Mouse (Mus musculus) erythroid progenitor cell, adult 5-6 weeks (primary cell): ENCODE measurements around the gene AC129217.1. TPM values are rescaled to one million over a fixed set of nuclear protein-coding genes. Genes with fewer than 3 reads are reported as not detected.

ENCODE experiments used
- ATAC-seq: replicated peaks from 2 replicates; pipeline ENCODE4 v1.8.0; 2016; ENCODE audit warnings: moderate number of reproducible peaks, mild to moderate bottlenecking, moderate TSS enrichment, inconsistent platforms; ENCODE audit not compliant: poor library complexity, low FRiP score, severe bottlenecking
- total RNA-seq, 2 experiments: library from RNA; stranded (forward) in 1 of 2; stranded (reverse) in 1 of 2; fragments of 150-400 nt in 1 of 2; fragments of 186-747, 209-891 nt in 1 of 2; gene quantifications; 2 replicates each; pipeline versions ENCODE4 v1.2.3 to v1.2.4; 2015 to 2017; ENCODE audit warnings: low replicate concordance in 2 of 2

AC129217.1 gene
- total RNA-seq (2015; ENCODE audit: low replicate concordance): not detected in 2 replicates
- total RNA-seq (2017; ENCODE audit: low replicate concordance): 9.5 and 15.5 TPM in 2 replicates

- no peak for ATAC-seq
Measured at GRCm38 (mm10) chr19:8829660-8830059, at the start of gene AC129217.1. Gene AC129217.1 (plus strand): TSS chr19:8829773.

DNA sequence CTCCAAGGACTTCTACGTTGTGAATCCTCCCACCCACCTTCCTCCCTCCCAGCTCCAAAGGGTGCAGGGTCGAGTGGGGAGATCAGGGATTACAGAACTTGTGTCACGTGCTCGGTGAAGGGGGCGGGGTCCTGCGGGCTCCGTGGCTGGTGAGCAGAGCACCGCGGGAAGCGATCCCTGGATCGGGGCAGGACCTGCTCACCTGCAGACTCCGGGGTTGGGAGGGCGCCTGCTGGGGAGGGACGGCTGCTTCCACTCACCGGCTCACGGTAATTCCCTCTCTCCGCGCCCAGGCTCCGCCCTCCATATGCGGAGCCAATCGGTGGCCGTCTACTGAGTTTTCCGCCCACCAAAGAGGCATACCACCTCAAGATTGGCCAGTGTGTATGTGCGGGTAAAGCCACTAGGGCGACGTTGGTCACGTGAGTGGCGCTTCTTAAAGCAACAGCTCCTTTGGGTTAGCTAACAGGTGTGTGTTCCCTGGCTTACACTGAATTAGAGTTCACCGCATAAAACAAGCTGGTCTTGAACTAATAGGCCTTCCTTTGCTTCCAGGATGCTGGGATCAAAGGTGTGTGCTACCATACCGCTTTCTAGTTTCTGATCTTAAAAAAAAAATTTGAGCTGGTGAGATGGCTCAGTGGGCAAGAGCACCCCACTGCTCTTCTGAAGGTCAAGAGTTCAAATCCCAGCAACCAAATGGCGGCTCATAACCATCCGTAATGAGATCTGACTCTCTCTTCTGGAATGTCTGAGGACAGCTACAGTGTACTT is 43.4 kb upstream of the AC129217.1 start, which contains the start of gene Taf6l:
TSS of gene Taf6l (minus strand) at position 410 of the 774 bp plus-strand sequence.
- ATAC-seq: peak; percentile 99

DNA sequence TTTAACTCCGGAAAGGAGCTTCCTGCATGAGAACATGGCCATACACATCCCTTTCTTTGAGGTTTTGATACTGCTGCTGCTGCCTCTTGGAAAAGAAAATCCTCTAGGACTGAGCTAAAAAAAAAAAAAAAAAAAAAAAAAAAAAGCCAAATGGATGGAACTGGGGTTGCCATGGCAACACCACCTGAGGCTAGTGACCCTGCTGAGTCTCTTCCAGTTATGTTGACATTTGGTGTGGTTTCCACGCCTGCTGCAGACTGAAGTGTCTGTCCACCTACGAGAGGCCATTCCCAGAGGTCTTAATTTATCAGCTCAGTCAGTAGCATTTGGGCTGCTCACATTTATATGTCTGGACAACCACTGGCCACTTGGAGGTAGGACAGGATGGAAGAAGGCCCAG is 41.1 kb upstream of the AC129217.1 start:
- ATAC-seq: no peak

DNA sequence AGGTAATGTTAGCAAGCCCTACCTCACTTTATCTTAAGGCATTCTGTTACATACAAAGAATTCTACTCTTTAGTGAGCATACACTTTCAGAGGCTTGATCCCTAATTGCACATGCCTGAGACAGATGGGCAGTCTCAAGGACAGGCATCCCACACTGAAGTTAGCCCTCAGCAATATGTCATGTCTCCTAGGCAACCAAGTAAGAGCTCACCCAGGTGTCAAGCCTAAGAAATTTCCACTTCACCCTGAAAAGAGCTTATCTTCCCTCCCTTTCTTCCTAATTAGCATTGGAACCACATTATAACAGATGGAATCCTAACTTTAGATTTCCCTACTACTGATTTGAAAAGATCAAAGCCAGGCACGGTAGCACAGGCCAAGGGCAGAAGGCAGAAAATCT is 40.4 kb upstream of the AC129217.1 start:
- ATAC-seq: no peak

DNA sequence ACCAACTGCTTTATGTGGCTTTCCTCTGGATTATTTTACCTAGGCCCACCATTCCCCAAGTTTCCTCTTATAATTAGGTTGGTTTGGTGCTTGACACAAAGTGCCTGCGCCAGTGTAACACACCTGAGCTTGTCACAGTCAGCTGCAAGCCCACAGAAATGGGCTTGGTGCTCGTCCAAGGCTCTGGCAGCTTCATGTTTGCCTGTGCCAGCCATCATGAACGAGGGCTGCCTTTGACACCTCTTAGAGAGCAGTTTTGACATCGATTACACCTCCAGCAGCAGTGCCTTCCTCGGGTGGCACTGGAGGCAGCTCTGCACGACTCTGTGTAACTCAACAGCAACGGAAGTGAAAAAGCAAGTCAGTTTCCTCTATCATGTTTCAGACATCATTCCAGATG is 39.4 kb upstream of the AC129217.1 start:
- ATAC-seq: no peak

DNA sequence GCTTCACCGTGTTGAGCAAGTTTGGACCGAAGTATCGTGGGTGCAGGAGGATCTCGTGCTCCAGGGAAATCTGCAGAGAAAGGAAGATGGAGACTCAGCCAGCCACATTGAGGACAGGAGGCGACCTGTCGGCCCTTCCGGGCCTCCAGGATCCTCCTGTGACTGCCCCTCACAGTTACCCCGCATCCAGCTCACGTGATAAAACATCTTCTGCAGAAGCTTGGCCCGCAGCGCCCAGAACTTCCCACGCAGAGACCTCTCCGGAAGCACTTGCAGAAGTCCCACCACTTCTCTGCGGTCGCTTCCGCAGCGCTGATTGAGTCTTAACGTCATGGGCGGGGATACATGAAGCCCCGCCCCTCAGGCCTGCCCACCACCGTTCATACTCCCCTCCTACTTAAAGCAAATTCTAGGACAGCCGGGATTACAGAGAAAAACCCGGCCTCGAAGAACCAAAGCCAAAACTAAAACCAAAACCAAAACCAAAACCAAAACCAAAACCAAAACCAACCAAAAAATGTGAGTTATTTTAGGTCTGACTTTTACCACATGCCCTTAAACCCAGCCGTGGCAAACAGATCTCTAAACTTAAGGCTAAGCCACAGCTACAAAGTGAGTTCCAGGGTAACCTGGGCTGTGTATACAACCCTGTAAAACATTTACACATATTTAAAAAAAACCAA is 31.2 kb upstream of the AC129217.1 start, which contains the start of gene Polr2g:
TSS of gene Polr2g (minus strand) at position 314 of the 683 bp plus-strand sequence.
- peak; percentile 70 for ATAC-seq

DNA sequence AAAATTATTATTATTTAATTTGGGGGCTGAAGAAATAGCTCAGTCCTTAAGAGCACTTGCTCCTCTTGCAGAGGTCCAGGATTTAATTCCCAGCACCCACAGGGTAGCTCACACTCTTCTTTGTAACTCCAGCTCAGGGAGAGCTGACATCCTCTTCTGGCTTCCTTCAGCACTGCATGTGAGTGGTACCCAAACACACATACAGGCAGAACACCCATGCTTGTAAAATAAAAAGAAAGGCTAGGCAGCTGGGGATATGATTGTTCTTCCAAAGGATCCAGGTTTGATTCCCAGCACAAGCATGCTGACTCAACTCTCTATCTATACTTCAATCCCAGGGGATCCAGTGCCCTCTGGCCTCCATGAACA is 30.6 kb upstream of the AC129217.1 start:
- no peak for ATAC-seq

DNA sequence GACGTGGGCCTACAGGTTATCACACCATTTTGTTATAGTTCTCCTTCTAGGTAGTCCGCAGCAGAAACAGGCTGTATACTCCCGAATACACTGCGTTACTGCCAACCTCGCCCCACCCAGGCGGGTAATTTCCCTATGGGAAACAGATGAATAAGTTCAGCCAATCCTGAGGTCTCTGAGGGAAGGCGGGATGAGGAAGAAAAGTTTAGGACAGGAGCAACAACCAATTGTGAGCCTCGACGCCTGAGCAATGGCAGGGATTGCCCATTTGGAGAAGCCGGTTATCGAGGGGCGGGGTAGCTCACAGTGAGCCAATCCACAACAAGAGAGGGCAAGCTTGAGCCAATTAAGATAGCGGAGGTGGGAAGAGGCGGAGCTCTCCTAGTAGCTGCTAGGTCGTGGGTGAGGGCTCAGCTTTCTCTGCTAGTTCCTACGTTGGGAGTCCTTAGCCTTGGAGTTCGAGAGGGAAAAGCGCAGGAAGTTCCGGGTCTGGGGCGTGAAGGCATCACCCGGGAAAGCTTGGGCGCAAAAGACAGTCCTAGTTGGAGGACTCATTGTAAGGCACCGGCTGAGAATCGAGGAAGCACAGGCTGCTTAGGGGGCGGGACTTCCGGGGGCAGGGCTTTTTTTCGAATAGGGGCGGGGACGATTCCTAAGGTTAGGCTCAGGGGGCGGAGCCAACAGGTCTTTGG is 27.3 kb upstream of the AC129217.1 start, which contains the start of gene Zbtb3:
TSS of gene Zbtb3 (plus strand) at position 426 of the 692 bp plus-strand sequence.
- peak; percentile 94 for ATAC-seq

GRCm38 (mm10) chr19:8803204-8803780 is 26.3 kb upstream of the AC129217.1 start:
- ATAC-seq: no peak

DNA sequence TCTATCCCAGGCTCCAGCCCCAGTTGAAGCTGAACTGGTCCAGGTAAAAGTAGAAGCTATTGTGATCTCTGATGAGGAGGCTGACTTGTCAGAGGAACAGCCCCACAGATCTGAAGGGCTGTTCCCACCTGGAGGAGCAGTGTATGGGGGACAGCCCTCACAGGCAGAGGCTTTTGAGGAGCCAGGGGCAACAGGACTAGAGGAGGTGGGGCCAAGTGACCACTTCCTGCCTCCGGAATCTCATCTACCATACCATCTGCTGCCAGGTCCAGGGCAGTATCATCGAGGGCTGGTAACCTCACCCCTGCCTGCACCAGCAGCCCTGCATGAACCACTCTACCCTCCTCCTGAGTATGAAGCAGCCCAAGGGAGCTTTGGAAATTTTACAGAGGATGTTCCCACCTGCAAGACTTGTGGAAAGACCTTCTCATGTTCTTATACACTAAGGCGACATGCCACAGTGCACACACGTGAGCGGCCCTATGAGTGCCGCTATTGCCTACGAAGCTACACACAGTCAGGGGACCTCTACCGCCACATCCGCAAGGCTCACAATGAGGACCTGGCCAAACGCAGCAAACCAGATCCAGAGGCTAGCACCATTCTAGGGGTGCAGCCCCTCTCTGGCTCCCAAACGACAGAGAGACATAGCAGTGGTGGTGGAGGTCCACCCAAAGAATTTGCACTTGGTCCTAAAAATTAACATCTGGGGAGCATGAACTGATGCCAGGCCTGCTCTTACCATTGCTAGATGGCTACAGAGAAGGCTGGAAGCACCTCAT is 25.5 kb upstream of the AC129217.1 start:
- no peak for ATAC-seq

DNA sequence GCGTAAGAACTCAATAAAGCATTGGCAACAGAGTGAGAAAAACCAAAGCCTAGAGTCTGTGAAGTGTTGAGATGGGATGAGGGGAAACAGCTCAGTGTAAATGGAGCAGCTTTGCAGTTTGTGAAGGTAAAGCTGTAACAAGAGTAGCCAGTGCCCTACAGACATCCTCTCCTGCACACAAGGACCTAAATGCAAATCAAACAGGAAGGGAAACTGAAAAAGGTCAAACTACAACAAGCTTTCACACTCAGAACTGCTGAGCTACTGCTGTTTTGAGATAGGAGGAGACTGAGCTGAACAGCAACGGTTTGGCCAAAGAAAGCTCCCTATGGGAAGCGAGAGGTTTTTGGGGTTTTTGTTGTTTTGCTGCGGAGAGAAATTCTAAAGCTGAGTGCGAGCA is 22.8 kb upstream of the AC129217.1 start:
- ATAC-seq: no peak

DNA sequence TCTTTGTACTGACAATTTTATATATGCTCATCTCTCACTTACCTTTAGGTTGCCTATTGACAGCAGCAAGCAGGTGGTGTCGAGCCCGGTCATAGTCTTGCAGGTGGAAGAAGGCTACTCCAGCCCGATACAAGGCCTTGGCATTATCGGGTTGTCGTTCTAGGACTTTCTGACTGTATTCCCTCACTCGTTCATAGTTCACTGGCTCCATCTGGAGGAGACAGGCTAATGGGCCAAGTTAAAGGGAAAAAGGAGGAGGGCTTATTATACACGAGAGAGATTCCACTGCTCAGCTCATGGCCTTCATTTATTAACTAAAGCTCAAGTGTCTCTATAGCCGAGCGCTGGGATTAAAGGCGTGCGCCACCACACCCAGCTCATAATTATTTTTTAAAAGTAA is 13.8 kb upstream of the AC129217.1 start:
- no peak for ATAC-seq

DNA sequence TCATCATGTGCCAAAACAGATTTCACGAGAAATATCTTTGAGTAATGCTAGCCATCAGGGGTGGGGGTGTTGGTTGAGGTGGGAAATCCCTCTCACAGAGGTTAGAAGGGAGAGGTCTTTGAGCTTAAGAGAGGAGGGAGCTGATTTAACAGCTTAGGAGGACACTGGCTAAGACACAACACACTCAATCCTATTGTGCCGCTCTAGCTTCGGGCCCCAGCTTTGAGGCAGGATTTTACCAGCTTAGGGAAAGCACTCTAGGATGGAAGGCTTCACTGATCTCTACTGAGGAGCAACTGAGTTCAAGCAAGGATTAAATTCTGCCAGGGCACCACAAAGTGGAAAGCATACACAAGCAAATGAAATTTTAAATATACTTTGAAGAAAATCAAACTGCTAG is 12.6 kb upstream of the AC129217.1 start:
- ATAC-seq: no peak

DNA sequence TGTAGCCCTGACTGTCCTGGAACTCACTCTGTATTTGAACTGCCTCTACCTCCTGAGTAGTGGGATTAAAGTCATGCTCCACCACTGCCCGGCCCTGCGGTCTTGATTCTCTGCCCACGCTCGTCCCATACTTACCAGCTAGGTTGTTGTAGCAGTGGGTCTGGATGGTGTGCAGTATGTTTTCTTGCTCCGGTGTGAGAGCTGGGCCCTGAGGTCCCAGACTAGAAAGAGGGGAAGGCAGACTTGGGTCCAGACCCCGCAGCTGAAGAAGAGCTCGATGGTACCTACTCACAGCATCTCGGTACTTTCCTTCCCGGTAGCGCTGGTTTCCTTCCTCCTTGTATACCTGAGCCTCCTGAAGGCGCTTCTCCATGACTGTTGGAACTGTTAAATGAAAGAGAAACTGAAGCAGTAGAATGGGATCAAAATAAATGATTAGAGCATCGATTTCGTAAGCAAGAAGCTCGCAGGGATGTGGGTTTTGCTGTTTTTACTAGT is 11.2 kb upstream of the AC129217.1 start:
- ATAC-seq: no peak

DNA sequence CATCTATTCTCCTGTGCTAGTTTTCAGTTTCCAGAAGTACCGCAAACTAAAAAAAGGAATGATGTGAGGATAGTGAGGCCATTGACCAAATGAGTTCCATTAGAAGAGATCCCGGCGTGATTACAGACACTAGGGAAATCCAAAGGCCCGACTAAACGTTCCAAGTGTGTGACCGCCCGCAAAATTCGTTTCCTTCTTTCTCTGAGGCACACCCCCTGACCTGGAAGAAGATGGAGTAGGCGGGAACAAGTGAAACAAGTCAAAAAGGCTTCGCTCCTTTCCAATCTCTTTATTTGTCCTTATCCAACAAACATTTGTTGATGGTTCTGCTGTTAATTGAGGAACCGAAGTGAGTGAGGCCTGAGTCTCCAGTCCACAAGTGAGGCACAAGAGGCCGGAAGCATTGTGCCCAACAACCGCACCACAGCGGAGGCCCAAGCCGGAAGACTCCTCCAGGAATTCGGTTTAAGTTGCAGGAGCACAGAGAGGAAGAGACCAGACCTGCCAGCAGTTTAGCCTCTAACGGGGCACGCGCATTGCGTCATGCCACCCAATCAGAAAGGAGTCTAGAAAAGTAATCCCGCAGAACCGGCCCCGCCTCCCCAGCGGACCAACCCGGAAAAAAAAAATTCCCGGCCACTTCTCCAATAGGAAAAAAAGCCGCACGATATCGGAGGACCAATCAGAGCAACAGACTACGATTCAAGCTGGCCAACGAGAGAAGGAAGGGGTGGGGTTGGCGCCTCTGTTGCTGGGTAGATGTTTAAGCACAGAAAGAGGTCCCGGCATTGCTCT is 10.6 kb upstream of the AC129217.1 start, which contains the start of gene Ttc9c:
TSS of gene Ttc9c (minus strand) at position 533 of the 795 bp plus-strand sequence.
- peak; percentile 78 for ATAC-seq

GRCm38 (mm10) chr19:8819596-8820423 is 9.8 kb upstream of the AC129217.1 start, which contains the start of gene Hnrnpul2:
Gene Hnrnpul2 (plus strand): TSS chr19:8820010.
- ATAC-seq: peak; percentile 83

- peak; percentile 48 for ATAC-seq
Measured at GRCm38 (mm10) chr19:8820424-8820956, 9.1 kb upstream of the AC129217.1 start.
